Mouse (Mus musculus): ENCODE measurements around the gene Mthfr. TPM values are rescaled to one million over a fixed set of nuclear protein-coding genes. Genes with fewer than 3 reads are reported as not detected.

Gene Mthfr
- total RNA-seq, 1 experiment from 2014 or later: 42.6 TPM

DNA sequence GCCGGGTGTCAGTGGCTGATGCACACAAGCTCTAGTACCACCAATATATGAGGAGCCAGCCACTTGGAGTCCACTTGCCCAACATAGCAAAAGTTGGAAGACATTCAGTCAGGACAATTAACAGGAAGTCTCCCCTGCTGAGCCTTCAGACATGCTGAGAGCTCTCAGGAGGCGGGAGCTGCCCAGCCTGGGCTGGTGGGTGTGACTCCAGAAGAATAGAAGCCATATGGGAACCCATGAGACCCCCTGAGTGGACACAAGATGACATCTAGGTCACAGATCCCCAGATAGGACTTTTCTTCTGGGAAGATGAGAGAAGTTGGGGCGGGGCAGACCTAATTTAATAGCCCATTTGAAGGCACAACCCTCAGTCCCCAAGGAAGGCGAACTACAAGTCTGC, 50.3 kb downstream of the Mthfr start:
- DNase-seq: no peak

DNA sequence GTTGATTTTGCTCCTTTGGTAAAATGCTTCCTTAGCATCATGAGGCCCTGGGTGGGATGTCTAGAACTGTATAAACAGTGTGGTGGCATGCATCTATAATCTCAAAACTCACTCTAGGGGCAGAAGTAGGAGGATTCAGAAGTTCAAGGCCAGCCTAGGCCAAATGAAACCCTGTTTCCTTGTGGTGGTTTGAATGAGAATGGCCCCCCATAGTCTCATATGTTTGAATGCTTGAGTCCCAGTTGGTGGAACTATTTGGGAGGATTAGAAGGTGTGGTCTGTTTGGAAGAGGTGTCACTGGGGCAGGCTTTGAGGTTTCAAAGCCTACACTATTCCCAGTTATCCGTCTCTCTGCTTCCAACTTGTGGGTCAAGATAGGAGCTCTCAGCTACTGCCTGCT, 52.3 kb downstream of the Mthfr start:
- no peak for DNase-seq

DNA sequence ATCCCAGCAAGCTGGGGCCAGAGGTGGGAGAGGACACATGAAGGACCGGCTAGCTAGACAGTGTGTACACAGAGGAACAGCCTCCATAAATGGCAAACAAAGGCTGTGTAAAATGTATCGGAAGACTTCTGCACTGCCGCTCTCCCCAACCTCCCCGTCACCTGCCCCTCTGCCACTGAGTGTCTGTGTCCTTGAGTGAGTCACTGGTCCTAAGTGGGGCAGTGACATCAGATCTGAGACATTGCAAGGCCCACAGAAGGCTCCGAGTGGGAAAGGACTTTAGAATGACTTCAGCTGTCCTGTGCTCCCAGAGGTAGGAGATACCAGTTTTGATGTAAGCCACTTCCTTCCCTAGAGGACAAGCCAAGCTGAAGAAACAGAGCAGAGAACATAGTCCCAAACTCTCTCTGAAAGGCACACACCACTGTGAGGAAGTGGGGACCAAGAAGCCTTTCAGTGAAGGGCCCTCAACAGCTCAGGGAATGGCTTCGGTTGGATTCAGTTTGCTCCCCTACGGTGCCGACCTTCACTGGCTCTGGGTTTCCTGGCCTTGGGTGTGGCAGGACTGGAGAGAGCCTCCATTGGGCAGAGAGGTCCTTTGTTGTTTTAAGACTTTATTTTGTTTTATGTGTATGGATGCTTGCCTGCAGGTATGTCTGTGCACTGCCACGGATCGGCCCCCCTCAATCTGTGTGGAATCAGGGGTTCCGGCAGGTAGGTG, 53.8 kb downstream of the Mthfr start:
- DNase-seq: peak; percentile 78

DNA sequence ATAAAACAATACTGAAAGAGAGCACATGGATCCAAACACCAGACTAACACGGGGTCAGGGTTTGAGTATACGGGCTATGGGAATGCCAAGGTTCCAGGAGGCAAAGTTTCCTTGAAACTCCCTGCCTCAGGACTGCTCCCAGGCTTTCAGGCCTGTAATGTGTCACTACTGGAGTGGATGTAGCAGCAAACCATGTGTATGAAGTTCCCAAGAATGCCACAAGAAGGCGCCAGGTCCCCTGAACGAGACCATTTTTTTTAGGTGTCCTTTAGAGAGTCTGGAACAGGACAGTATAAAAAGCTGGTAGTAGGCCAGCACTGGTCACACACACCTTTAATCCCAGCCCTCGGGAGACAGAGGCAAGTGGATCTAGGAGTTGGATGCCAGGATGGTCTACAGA, 55.3 kb downstream of the Mthfr start:
- peak; percentile 73 for DNase-seq

DNA sequence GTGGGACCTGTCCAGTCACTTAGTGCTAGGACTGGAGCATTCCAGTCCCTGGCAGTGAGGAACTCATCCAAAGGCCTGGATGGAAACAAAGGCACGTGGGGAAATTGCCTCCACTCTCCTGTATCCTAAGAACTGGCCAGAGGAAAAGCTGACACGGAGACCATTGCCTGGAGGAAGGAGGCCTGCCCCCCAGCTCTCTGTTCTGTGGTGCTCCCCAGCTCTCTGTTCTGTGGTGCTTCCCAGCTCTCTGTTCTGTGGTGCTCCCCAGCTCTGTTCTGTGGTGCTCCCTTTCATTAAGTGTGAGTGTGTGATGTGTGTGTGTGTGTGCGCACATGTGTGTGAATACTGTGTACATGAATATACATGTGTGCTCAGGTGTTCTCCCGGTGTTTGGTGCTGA, 56.2 kb downstream of the Mthfr start:
- DNase-seq: no peak

DNA sequence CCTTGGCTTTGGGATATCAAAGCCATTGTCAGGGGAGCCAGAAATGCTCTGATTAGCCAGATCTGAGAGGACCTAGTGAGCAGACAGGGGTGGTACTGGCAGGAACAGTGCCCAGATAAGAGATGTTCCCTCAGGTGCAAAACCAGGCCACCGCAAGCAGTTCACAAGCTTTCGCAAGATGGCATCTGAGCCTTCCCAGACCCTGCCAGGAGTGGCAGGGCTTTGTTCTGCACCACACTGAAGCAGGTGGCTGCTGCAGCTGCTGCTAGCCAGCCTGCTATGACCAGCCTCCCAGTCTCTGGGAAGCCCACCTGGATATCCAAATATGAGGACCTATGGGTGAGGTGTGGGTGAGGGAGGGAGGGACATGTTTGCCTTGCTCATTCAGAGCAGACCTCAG, 59.1 kb downstream of the Mthfr start:
- no peak for DNase-seq

DNA sequence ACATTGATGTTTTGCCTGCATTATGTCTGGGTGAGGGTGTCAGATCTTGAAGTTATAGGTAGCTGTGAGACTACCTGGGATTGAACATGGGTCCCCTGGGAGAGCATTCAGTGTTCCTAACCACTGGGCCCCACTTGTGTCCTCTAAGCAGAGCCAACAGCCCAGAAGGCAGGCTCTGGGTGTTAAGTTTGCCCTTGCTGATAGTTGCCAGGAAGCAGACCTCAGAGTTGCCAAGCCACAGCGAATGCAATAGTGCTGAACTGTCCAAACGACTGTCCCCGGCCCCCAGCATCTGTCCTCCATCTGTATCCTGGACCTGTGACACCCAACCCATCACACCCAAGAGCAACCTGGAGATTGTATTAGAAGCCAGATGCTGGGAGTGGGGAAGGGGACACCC, 59.8 kb downstream of the Mthfr start:
- DNase-seq: peak; percentile 57

DNA sequence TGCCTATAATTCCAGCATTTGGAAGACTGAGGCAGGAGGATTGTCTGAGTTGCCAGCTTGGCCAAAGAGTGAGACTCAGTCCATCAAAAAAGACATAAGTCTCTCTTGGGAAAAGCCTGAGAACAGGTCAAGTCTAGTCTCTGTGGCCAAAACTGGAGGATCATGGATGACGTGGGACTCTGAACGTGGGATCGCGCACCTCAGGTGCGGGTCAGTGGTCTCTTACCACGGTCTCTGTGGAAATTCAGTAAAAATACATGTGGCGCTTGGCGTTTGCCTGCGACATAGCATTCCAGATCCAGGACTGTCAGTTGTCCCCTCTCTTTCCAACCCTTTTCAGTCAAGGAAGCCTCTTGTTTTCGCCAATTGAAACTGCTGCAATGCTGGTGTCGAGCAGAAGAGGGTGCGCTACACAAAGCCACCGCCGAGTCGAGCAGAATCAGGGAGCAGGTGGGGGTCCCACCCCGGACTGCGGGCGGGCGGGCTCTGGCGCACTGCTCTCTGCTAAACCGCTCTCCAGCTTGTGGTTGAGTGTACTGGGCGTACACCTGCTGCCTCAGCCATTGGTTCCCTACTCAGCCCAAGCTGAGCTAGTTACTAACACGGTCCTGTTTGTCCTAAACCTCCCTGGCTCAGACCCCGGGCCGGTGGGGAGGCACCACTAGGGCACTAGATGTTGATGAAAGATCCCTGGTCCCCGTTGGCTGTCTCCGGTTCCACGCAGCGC, 63.1 kb downstream of the Mthfr start:
- peak; percentile 72 for DNase-seq

DNA sequence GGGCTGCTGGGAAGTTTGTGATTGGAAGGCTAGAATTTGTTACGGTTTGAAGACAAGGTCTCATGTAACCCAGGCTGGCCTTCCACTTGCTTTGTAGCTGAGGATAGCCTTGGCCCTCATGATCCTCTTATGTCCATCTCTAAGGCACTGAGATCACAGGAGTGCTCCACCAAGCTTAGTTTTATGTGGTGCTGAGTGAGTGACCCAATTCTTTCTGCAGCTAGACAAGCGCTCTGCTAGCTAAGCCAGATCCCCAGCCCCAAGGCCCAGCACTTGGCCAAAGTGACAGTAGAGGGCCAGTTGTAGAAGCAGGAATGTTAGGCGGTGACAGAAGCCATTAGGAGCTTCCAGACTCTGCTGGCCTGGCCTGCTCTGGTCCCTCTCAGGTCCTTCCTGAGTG, 65.3 kb downstream of the Mthfr start:
- no peak for DNase-seq

DNA sequence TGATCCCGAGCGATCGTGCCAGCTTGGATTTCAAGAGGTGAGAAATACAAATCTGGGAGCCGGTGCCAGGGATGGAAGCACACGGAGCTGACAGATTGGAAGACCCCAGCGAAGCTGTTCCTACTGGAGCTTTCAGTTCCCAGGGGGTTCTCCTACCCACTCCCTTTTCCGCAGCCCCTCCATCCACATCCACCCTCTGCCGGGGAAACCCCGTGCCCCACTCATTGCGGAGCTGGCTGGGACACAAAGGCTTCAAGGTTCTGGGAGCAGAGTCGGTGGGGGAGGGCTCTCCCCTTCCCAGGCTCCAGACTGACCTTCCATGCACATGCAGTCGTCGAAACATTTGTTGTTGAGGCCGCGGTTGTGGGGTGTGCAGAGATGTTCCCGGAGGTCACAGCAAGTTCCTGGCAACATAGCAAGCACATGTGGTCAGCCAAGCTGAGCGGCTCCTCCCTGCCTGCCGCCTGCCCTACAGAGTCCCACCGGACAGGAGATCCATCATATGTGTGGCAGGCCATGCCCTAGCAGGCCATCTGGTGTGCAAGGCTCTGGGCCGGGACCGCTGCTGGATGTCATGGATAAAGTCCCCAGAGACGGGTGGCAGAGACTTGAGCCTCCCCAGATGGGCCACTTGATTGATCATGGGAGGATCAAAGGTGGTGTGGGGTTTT, 68.9 kb downstream of the Mthfr start:
- DNase-seq: peak; percentile 69

DNA sequence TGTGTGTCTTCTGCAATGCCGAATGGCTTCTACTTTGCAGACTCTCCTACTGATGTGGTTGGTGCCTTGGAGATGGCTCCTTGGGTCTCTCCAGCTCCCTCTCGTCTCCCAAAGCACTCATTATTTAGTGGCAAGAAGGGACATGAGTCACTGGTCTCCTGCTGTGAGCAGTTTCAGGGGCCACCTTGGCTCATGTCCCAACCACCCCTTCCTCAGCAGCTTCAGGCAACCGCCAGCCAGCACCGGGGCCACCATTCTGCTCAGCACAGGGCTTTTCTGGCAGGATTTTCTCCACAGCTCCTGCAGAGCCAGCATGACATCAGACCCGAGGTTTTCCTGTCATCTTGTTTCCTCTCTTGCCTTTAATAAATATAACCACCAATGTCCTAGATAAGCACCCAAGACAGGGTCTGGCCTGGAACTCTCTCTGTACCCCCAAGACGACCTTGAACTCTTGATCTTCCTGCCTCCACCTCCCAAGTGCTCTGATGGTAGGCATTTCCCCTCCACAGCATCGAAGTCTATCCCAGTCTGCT, 69.8 kb downstream of the Mthfr start:
- DNase-seq: no peak

Other genes with a start within 250 kb of the Mthfr start
- gene Zfp984, start 229.3 kb upstream of the Mthfr start, total RNA-seq (2021): 4.6 and 5.9 TPM in 2 replicates
- gene Zfp933, start 190.7 kb upstream of the Mthfr start, total RNA-seq (2021): 21.0 and 28.2 TPM in 2 replicates
- 19.4 and 26.0 TPM in 2 replicates for gene Miip, start 170.3 kb upstream of the Mthfr start, total RNA-seq (2021)
- gene Fv1, start 170.1 kb upstream of the Mthfr start, total RNA-seq (2021): 7.8 and 9.2 TPM in 2 replicates
- 191 and 207 TPM in 2 replicates for gene Mfn2, start 134.4 kb upstream of the Mthfr start, total RNA-seq (2021)
- gene Plod1, start 102.3 kb upstream of the Mthfr start, total RNA-seq (2021): 43.7 and 44.2 TPM in 2 replicates
- 43.4 and 44.0 TPM in 2 replicates for gene 2510039O18Rik, start 98.2 kb upstream of the Mthfr start, total RNA-seq (2021)
- not detected in 2 replicates for gene Nppb, start 53.3 kb upstream of the Mthfr start, total RNA-seq (2021)
- gene Nppa, start 38.4 kb upstream of the Mthfr start, total RNA-seq (2021): not detected in 2 replicates
- 9.7 and 12.0 TPM in 2 replicates for gene Clcn6, start 256 bp upstream of the Mthfr start, total RNA-seq (2021)
- 45.1 and 45.2 TPM in 2 replicates for gene Agtrap, start 49.0 kb downstream of the Mthfr start, total RNA-seq (2021)
- 20.0 and 21.2 TPM in 2 replicates for gene Mad2l2, start 91.3 kb downstream of the Mthfr start, total RNA-seq (2021)
- 0.11 and 0.38 TPM in 2 replicates for gene Draxin, start 91.6 kb downstream of the Mthfr start, total RNA-seq (2021)
- gene Fbxo6, start 113.1 kb downstream of the Mthfr start, total RNA-seq (2021): 30.7 and 31.0 TPM in 2 replicates
- 6.7 and 9.1 TPM in 2 replicates for gene Fbxo44, start 121.4 kb downstream of the Mthfr start, total RNA-seq (2021)
- gene Fbxo2, start 121.5 kb downstream of the Mthfr start, total RNA-seq (2021): 3.3 and 3.9 TPM in 2 replicates
- 0.26 and 0.71 TPM in 2 replicates for gene Disp3, start 248.9 kb downstream of the Mthfr start, total RNA-seq (2021)